34 mouse cellular contexts compared by ENCODE assay signal in the genomic region with DNA sequence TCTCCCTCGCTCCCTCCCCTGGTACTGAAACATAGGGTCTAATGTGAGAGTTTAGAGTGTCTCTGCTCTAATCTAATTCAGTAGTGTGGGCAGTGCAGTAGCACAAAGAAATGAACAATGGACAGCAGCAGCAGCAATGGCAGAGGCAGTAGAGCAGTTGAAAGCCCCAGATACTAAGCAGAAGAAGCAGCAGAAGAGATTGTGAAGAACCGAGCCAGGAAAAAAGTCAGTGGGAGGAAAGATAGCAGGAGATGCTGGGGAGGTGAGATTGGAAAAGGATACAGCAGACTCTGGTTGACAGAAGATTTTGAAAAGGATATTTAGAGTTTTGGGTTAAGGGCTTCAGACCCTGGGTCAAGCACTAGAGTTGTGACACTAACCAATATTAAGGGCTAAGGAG. TPM values are rescaled to one million over a fixed set of nuclear protein-coding genes. Genes with fewer than 3 reads are reported as not detected.
"Had no signal": no experiment of that assay in that cellular context is flagged by ENCODE, and none has a peak within 500 bp of the region (broad histone marks: within the 10 kb centered on the region; RNA-seq: fewer than 3 reads in every experiment).

No protein-coding gene starts in this region.

- H3K4me3 ChIP-seq: embryonic facial prominence, embryonic 10.5 days; embryonic facial prominence, embryonic 12.5 days; embryonic facial prominence, embryonic 13.5 days; embryonic facial prominence, embryonic 15.5 days; erythroblast, embryonic 14.5 days; forebrain, embryonic 10.5 days; forebrain, embryonic 12.5 days; forebrain, embryonic 13.5 days; forebrain, embryonic 15.5 days; gastrocnemius, adult 2 months; heart, adult 2 months had no signal

- H3K36me3 ChIP-seq: embryonic facial prominence, embryonic 10.5 days; embryonic facial prominence, embryonic 12.5 days; embryonic facial prominence, embryonic 13.5 days; embryonic facial prominence, embryonic 15.5 days; forebrain, embryonic 10.5 days; forebrain, embryonic 12.5 days; forebrain, embryonic 15.5 days had no signal

- DNase-seq: cerebellum, adult 2 months; cerebellum, adult 8-10 months; cerebellum, adult 9-10 months; cerebellum, adult 9-11 months; cerebellum, postnatal 10 days; cerebellum, postnatal 14 days; cerebellum, postnatal 25 days; embryo, embryonic 11 days; forebrain, postnatal 0 days; gastrocnemius, adult 2 months; gastrocnemius, postnatal 10 days; gastrocnemius, postnatal 14 days; gastrocnemius, postnatal 25 days; gastrocnemius, postnatal 36 days; heart, adult 11 months; heart, adult 18-20 months; heart, adult 2 months had no signal

- H3K27ac ChIP-seq: embryonic facial prominence, embryonic 10.5 days; embryonic facial prominence, embryonic 12.5 days; embryonic facial prominence, embryonic 13.5 days; embryonic facial prominence, embryonic 15.5 days; forebrain, embryonic 10.5 days; forebrain, embryonic 12.5 days; forebrain, embryonic 13.5 days; forebrain, embryonic 15.5 days; gastrocnemius, adult 2 months; heart, adult 2 months had no signal

- H3K27me3 ChIP-seq: embryonic facial prominence, embryonic 12.5 days; embryonic facial prominence, embryonic 13.5 days; embryonic facial prominence, embryonic 15.5 days; forebrain, embryonic 12.5 days; forebrain, embryonic 13.5 days; forebrain, embryonic 15.5 days had no signal

- ATAC-seq: forebrain, embryonic 13.5 days; forebrain, embryonic 14.5 days; forebrain, embryonic 15.5 days; forebrain, embryonic 16.5 days; forebrain, postnatal 0 days had no signal

- H3K4me1 ChIP-seq: embryonic facial prominence, embryonic 10.5 days; embryonic facial prominence, embryonic 12.5 days; embryonic facial prominence, embryonic 13.5 days; embryonic facial prominence, embryonic 15.5 days; forebrain, embryonic 10.5 days; forebrain, embryonic 12.5 days; forebrain, embryonic 13.5 days; forebrain, embryonic 15.5 days had no signal

RNA-seq across cellular contexts. Expression of gene Ces1g, which starts 21.6 kb away (rescaled TPM):
- polyA plus RNA-seq: cerebellum, adult 2 months; cortical plate, adult 2 months; embryonic facial prominence, embryonic 10.5 days; embryonic facial prominence, embryonic 11.5 days; embryonic facial prominence, embryonic 12.5 days; embryonic facial prominence, embryonic 13.5 days; embryonic facial prominence, embryonic 14.5 days; embryonic facial prominence, embryonic 15.5 days; erythroblast, embryonic 14.5 days; forebrain, embryonic 10.5 days; forebrain, embryonic 11.5 days; forebrain, embryonic 12.5 days; forebrain, embryonic 13.5 days; forebrain, embryonic 14.5 days; forebrain, embryonic 15.5 days; forebrain, embryonic 16.5 days; forebrain, postnatal 0 days; frontal cortex, adult 2 months; gonadal fat pad, adult 2 months; heart, adult 2 months had no signal

RNA-seq across cellular contexts. Expression of gene Ces1f, which starts 36.0 kb away (rescaled TPM):
- polyA plus RNA-seq: cerebellum, adult 2 months; cortical plate, adult 2 months; embryonic facial prominence, embryonic 10.5 days; embryonic facial prominence, embryonic 11.5 days; embryonic facial prominence, embryonic 12.5 days; embryonic facial prominence, embryonic 13.5 days; embryonic facial prominence, embryonic 15.5 days; erythroblast, embryonic 14.5 days; forebrain, embryonic 10.5 days; forebrain, embryonic 11.5 days; forebrain, embryonic 12.5 days; forebrain, embryonic 13.5 days; forebrain, embryonic 14.5 days; forebrain, embryonic 15.5 days; forebrain, embryonic 16.5 days; forebrain, postnatal 0 days had no signal
